Mouse (Mus musculus) ovary, postnatal 36 days (tissue): Measurements from ENCODE around the gene Tnk2.

ENCODE experiments used
- DNase-seq: peaks from one replicate; pipeline ENCODE4 v3.0.0; 2022; ENCODE audit warnings: low spot score, mixed read lengths

The Tnk2 gene

DNA sequence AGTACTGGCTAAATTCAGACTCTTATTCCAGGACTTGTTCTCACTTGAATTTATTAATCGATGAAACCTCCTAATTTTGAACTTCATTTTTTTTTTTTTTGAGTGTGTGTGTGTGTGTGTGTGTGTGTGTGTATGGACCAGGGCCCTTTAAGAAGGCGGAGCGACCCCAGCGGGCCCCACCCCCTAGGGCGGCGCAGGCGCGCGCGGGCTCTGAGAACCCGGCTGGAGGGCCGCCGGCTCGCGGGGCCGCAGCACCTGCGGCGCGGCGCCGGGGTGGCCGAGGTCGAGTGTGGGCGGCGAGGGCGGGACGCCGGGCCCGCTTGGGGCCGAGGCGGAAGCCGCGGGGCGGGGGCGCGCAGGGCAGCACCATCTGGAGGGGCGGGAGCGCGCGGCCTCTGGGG, at the start of gene Tnk2:
Tnk2 (plus strand) TSS at position 214 of the 401 bp plus-strand sequence.
- peak; percentile 90 for DNase-seq

DNA sequence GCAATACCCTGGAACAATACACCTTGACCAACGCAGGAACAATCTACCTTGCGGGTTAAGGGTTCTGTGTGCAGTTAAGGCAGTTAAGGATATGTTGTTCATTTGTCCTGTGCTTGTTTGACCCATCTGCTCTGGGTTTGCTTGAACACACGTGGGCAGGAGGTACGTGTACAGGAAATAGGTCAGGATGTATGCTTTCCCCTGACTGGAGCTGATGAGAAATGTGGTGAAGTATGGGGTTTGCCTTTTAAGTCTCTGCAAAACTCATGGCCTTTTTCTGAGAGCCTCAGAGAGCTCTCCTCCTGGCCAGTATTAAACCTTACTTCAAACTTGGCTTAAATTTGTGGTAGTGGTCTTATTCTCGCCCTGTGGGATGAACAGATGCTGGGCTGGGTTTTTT, 49.8 kb upstream of the Tnk2 start:
- DNase-seq: no peak

- DNase-seq: no peak
These were observed 49.0 kb upstream of the Tnk2 start for GRCm38 (mm10) chr16:32594701-32595100.

GRCm38 (mm10) chr16:32595142-32595855, 48.4 kb upstream of the Tnk2 start:
- DNase-seq: no peak

- DNase-seq: no peak
These were observed 45.7 kb upstream of the Tnk2 start for GRCm38 (mm10) chr16:32597909-32598381.

DNA sequence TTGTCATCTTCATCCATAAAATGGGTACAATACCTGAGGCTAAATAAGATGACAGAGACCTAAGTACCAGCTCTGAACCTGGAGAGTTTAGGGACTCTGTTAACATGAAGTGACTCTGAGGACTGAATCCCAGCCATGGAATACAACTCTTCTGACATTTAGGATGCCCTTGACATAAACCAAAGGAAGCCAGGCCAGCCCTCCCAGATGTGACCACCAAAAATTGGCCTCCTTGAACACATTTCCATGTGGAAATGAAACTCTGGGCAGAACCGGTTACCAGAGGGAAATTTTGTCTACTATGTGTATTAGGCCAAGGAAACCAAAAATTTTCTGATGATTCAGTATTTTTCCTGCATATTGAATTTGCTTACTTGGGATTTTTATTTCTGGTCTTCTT, 44.5 kb upstream of the Tnk2 start:
- DNase-seq: no peak

GRCm38 (mm10) chr16:32602193-32602685, 41.4 kb upstream of the Tnk2 start:
- no peak for DNase-seq

- DNase-seq: no peak
These were observed 35.9 kb upstream of the Tnk2 start for GRCm38 (mm10) chr16:32607562-32608343.

- no peak for DNase-seq
These were observed 35.3 kb upstream of the Tnk2 start for GRCm38 (mm10) chr16:32608344-32608711.

- peak; percentile 96 for DNase-seq
These were observed 34.8 kb upstream of the Tnk2 start, which contains the start of gene Tfrc for GRCm38 (mm10) chr16:32608712-32609400. TSS of gene Tfrc (plus strand) at chr16:32608920.

- no peak for DNase-seq
These were observed 34.3 kb upstream of the Tnk2 start for GRCm38 (mm10) chr16:32609401-32609779.

GRCm38 (mm10) chr16:32610460-32611255, 33.0 kb upstream of the Tnk2 start:
- no peak for DNase-seq

- DNase-seq: no peak
These were observed 31.6 kb upstream of the Tnk2 start for GRCm38 (mm10) chr16:32612052-32612451.

GRCm38 (mm10) chr16:32613269-32613834, 30.3 kb upstream of the Tnk2 start:
- no peak for DNase-seq

GRCm38 (mm10) chr16:32614047-32614446, 29.6 kb upstream of the Tnk2 start:
- DNase-seq: no peak

- no peak for DNase-seq
These were observed 24.7 kb upstream of the Tnk2 start for GRCm38 (mm10) chr16:32618946-32619345.

DNA sequence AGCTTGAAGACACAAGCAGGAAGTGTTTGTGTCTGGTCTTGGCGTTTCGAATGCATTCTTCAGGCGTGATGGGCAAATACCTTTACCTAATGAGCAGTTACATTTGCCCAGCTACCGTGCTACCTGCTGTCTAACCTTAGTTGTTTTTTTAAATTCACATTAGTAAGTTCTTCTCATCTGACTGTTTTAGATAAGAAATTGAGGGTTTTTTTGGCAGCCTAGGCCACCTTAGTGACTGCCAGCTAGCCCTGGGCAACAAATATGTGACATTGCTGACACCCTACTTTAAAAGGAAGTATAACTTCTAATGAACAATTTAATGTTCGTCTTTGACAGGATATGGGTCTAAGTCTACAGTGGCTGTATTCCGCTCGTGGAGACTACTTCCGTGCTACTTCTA, 15.5 kb upstream of the Tnk2 start:
- DNase-seq: no peak

GRCm38 (mm10) chr16:32632328-32632824, 11.3 kb upstream of the Tnk2 start:
- DNase-seq: no peak

GRCm38 (mm10) chr16:32633486-32634012, 10.1 kb upstream of the Tnk2 start:
- no peak for DNase-seq

DNA sequence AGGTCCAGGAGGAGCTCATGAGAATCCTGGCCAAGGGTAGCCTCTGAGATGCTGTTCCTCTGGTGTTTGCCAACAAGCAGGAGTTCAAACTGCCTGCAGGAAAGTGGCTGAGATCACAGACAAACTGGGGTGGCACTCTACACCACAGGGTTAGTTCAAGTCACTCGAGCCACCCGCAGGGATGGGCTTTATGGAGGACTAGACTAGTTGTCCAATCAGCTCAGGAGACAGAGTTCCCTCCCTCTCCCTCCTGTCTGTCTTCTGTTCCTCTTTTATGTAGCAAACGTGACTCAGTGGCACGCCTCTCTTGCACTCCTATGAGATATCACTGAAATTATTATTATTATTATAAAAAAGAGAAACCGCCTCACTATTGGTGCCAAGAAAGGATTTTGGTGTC, 9.5 kb upstream of the Tnk2 start:
- no peak for DNase-seq

DNA sequence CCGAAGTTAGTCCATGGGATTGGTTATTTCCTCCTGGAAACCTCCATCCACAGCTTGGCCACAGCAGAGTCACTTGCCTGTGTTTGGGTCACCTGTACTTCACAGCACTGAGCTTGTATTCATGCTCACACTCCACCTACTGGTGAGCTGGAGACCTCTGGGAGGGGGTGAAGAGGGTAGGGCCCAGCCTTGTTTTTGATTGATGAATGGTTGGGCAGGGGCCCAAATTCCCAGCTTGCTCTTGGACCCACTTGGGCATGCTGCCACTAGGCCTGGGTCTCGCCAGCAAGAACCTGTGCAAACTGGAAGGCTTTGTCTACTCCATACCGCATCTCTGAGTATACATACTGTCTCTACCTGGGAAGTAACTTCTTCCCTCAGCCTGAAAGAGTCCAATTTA, 8.4 kb upstream of the Tnk2 start:
- DNase-seq: no peak
